Mouse (Mus musculus): ENCODE results near the gene Olfr560. TPM values are rescaled to one million over a fixed set of nuclear protein-coding genes. Genes with fewer than 3 reads are reported as not detected.

Gene Olfr560
- not detected for total RNA-seq (2021)

GRCm38 (mm10) chr7:102759266-102759665 is at the start of gene Olfr560, which contains the start of gene Olfr78:
Gene Olfr560 (minus strand): TSS chr7:102759366.
Gene Olfr78 (minus strand): TSS chr7:102759471.
- DNase-seq (ENCODE audit: extremely low spot score in 1 of 2, low spot score in 1 of 2) = no peak

GRCm38 (mm10) chr7:102803180-102803579 is 44.0 kb upstream of the Olfr560 start, which contains the start of gene Olfr564:
Gene Olfr564 (plus strand): TSS chr7:102803480.
- DNase-seq (ENCODE audit: extremely low spot score in 1 of 2, low spot score in 1 of 2) = no peak

GRCm38 (mm10) chr7:102770921-102771320 is 11.8 kb upstream of the Olfr560 start, which contains the start of gene Olfr561:
Gene Olfr561 (plus strand): TSS chr7:102771221.
- DNase-seq (ENCODE audit: extremely low spot score in 1 of 2, low spot score in 1 of 2) = no peak

- DNase-seq (ENCODE audit: extremely low spot score in 1 of 2, low spot score in 1 of 2) = no peak
These were observed 7.1 kb downstream of the Olfr560 start for GRCm38 (mm10) chr7:102752086-102752485.

- no peak for DNase-seq (ENCODE audit: extremely low spot score in 1 of 2, low spot score in 1 of 2)
These were observed 21.5 kb downstream of the Olfr560 start for GRCm38 (mm10) chr7:102737705-102738104.

GRCm38 (mm10) chr7:102733793-102734192 is 25.4 kb downstream of the Olfr560 start:
- no peak for DNase-seq (ENCODE audit: extremely low spot score in 1 of 2, low spot score in 1 of 2)

- no peak for DNase-seq (ENCODE audit: extremely low spot score in 1 of 2, low spot score in 1 of 2)
These were observed 31.8 kb downstream of the Olfr560 start, which contains the start of gene Olfr559 for GRCm38 (mm10) chr7:102727391-102727790. Gene Olfr559 (minus strand): TSS chr7:102727491.

- no peak for DNase-seq (ENCODE audit: extremely low spot score in 1 of 2, low spot score in 1 of 2)
These were observed 40.2 kb downstream of the Olfr560 start, which contains the start of gene Olfr33 for GRCm38 (mm10) chr7:102718970-102719369. Gene Olfr33 (minus strand): TSS chr7:102719070.

- no peak for DNase-seq (ENCODE audit: extremely low spot score in 1 of 2, low spot score in 1 of 2)
These were observed 57.3 kb downstream of the Olfr560 start, which contains the start of gene Olfr558 for GRCm38 (mm10) chr7:102701915-102702314. Gene Olfr558 (plus strand): TSS chr7:102702215.

Other genes starting within 250 kb of the Olfr560 start
- gene Olfr547, start 224.6 kb downstream of the Olfr560 start, total RNA-seq (2021) = not detected
- not detected for gene Olfr548-ps1, start 218.5 kb downstream of the Olfr560 start, total RNA-seq (2021)
- not detected for gene Olfr549, start 209.5 kb downstream of the Olfr560 start, total RNA-seq (2021)
- 1 to 10 TPM; 2.1 to 3.6 TPM for gene Trim21, start 193.9 kb downstream of the Olfr560 start, total RNA-seq (2021)
- gene Olfr550, start 187.9 kb downstream of the Olfr560 start, total RNA-seq (2021) = 1 to 10 TPM in 1 of 2 experiments, under 1 TPM in 1; 0.89 to 1.3 TPM
- gene Olfr551, start 167.5 kb downstream of the Olfr560 start, total RNA-seq (2021) = not detected
- gene Olfr552, start 161.6 kb downstream of the Olfr560 start, total RNA-seq (2021) = under 1 TPM in 1 of 2 experiments, not detected in 1; 0.10 TPM
- gene Olfr553, start 141.1 kb downstream of the Olfr560 start, total RNA-seq (2021) = not detected
- not detected for gene Olfr554, start 120.9 kb downstream of the Olfr560 start, total RNA-seq (2021)
- gene Olfr555, start 100.5 kb downstream of the Olfr560 start, total RNA-seq (2021) = not detected
- under 1 TPM in 1 of 2 experiments, not detected in 1; 0.10 TPM for gene Olfr556, start 94.5 kb downstream of the Olfr560 start, total RNA-seq (2021)
- gene Trim68, start 72.0 kb downstream of the Olfr560 start, total RNA-seq (2021) = 1 to 10 TPM; 4.5 to 7.6 TPM
- gene Olfr557, start 63.5 kb downstream of the Olfr560 start, total RNA-seq (2021) = not detected
- under 1 TPM; 0.49 TPM for gene Olfr558, start 57.2 kb downstream of the Olfr560 start, total RNA-seq (2021)
- gene Olfr33, start 40.3 kb downstream of the Olfr560 start, total RNA-seq (2021) = not detected
- gene Olfr559, start 31.9 kb downstream of the Olfr560 start, total RNA-seq (2021) = not detected
- gene Olfr78, start 105 bp upstream of the Olfr560 start, total RNA-seq (2021) = under 1 TPM in 1 of 2 experiments, not detected in 1; 0.12 TPM
- not detected for gene Olfr561, start 11.9 kb upstream of the Olfr560 start, total RNA-seq (2021)
- not detected for gene Olfr564, start 44.1 kb upstream of the Olfr560 start, total RNA-seq (2021)
- gene Olfr566, start 99.4 kb upstream of the Olfr560 start, total RNA-seq (2021) = not detected
- not detected for gene Olfr568, start 117.8 kb upstream of the Olfr560 start, total RNA-seq (2021)
- not detected for gene Olfr569, start 131.5 kb upstream of the Olfr560 start, total RNA-seq (2021)
- gene Olfr570, start 135.2 kb upstream of the Olfr560 start, total RNA-seq (2021) = not detected
- under 1 TPM in 1 of 2 experiments, not detected in 1; 0.05 TPM for gene Olfr571, start 158.2 kb upstream of the Olfr560 start, total RNA-seq (2021)
- not detected for gene Olfr572, start 165.0 kb upstream of the Olfr560 start, total RNA-seq (2021)
- gene Olfr573-ps1, start 183.2 kb upstream of the Olfr560 start, total RNA-seq (2021) = not detected
- gene Olfr574, start 189.1 kb upstream of the Olfr560 start, total RNA-seq (2021) = not detected
- gene Olfr575, start 199.4 kb upstream of the Olfr560 start, total RNA-seq (2021) = not detected
- not detected for gene Olfr576, start 203.3 kb upstream of the Olfr560 start, total RNA-seq (2021)
- not detected for gene Olfr577, start 216.6 kb upstream of the Olfr560 start, total RNA-seq (2021)
- not detected for gene Olfr578, start 230.0 kb upstream of the Olfr560 start, total RNA-seq (2021)

All from layer of hippocampus, postnatal 25 days (tissue).